Mouse (Mus musculus) liver, embryonic 13.5 days (tissue): ENCODE data around the gene Macf1. TPM values are rescaled to one million over a fixed set of nuclear protein-coding genes. Genes with fewer than 3 reads are reported as not detected.
A peak's percentile ranks its signal among the peaks of the same experiment; 100 is the strongest.

Experiments
- ATAC-seq: fragments of 200-750 bp; cut with Nextera tagmentation; 2 replicates; pipeline ENCODE4 v1.8.0; 2017; ENCODE audit warnings: low read depth, mild to moderate bottlenecking, moderate number of reproducible peaks, moderate library complexity
- DNase-seq: peaks from one replicate; pipeline ENCODE4 v3.0.0; 2022
- H3K27ac ChIP-seq: fragments of 300-500 bp; sonication (generic); 2 replicates; pipeline ENCODE4 v1.5.1; 2015; ENCODE audit warnings: moderate library complexity, mild to moderate bottlenecking, inconsistent platforms
- H3K27me3 ChIP-seq: fragments of 300-500 bp; sonication (generic); 2 replicates; pipeline ENCODE4 v1.6.1; 2015; ENCODE audit warnings: mild to moderate bottlenecking, inconsistent platforms
- H3K36me3 ChIP-seq: fragments of 300-500 bp; sonication (generic); 2 replicates; pipeline ENCODE4 v1.6.1; 2015; ENCODE audit warnings: mild to moderate bottlenecking, inconsistent platforms
- H3K4me1 ChIP-seq: fragments of 300-500 bp; sonication (generic); replicated peaks from 2 replicates; pipeline ENCODE4 v1.6.1; 2015; ENCODE audit warnings: inconsistent platforms
- H3K4me2 ChIP-seq: fragments of 300-500 bp; sonication (generic); 2 replicates; pipeline ENCODE4 v1.6.1; 2015; ENCODE audit warnings: inconsistent platforms, mild to moderate bottlenecking, moderate library complexity
- H3K4me3 ChIP-seq: fragments of 300-500 bp; sonication (generic); replicated peaks from 2 replicates; pipeline ENCODE4 v1.5.1; 2015; ENCODE audit warnings: mild to moderate bottlenecking, inconsistent platforms
- H3K9ac ChIP-seq: fragments of 300-500 bp; sonication (generic); 2 replicates; pipeline ENCODE4 v1.6.1; 2015; ENCODE audit warnings: mild to moderate bottlenecking, inconsistent platforms
- H3K9me3 ChIP-seq: fragments of 300-500 bp; sonication (generic); replicated peaks from 2 replicates; pipeline ENCODE4 v1.6.1; 2016; ENCODE audit warnings: inconsistent platforms
- WGBS: fragments of 180-500 bp; shearing (Covaris S2); methylation state at CpG from one replicate; pipeline ENCODE4 v1.1.7; 2015; ENCODE audit not compliant: insufficient replicate concordance; 5-methylcytosine and 5-hydroxymethylcytosine counted together
- microRNA-seq: library from miRNA; unstranded; fragments of <30 nt; microRNA quantifications from one replicate; pipeline ENCODE4, GENCODE M21; 2016
- polyA plus RNA-seq: library from polyadenylated mRNA; unstranded; fragments of >200 nt; fragmentation: Nextera tagmentation; extraction: Ambion mirVana; gene quantifications from 2 replicates; pipeline ENCODE4 v1.2.1, GENCODE M21; 2015

Gene Macf1
- polyA plus RNA-seq, 1 experiment from 2014 or later, result 9.5 TPM

GRCm38 (mm10) chr4:123311845-123312244, 372.3 kb downstream of the Macf1 start:
- Histone ChIP-seq H3K36me3 (peaks cover under 1% of the 10 kb centered on the region; the same call in 1 of the 2 replicates), H3K4me3 (no peak overlapping the region), H3K9me3 (no peaks in the 10 kb centered on the region), H3K27ac (no peak overlapping the region), H3K27me3 (no peaks in the 10 kb centered on the region), H3K4me1 (peaks cover 21% of the 10 kb centered on the region; the same call in 1 of the 2 replicates), H3K9ac (no peak overlapping the region), H3K4me2 (no peak overlapping the region)
- DNase-seq (no peak), ATAC-seq (no peak)
- 66% methylated on average over 7 of the region's 7 CpGs for WGBS

- DNase-seq, result no peak
- no peak overlapping the region for H3K9ac ChIP-seq
- WGBS, result 37% methylated on average over 3 of the region's 3 CpGs
Observed at GRCm38 (mm10) chr4:123308292-123308691, 375.9 kb downstream of the Macf1 start.

GRCm38 (mm10) chr4:123306999-123307398, 377.2 kb downstream of the Macf1 start:
- Histone ChIP-seq H3K27me3 (no peaks in the 10 kb centered on the region), H3K27ac (no peak overlapping the region), H3K4me3 (no peak overlapping the region), H3K4me1 (peaks cover 11% of the 10 kb centered on the region; the same call in 1 of the 2 replicates), H3K36me3 (peaks cover 36% of the 10 kb centered on the region), H3K4me2 (no peak overlapping the region), H3K9ac (no peak overlapping the region), H3K9me3 (0 out of 2 replicates have a peak, but pooled peaks cover 4% of the 10 kb centered on the region)
- DNase-seq (no peak), ATAC-seq (no peak)
- WGBS, result 86% methylated on average over 10 of the region's 10 CpGs

More at GRCm38 (mm10) chr4:123308292-123308691, 375.9 kb downstream of the Macf1 start:
- no peak overlapping the region for H3K27ac ChIP-seq
- H3K4me1 ChIP-seq, result peaks cover 22% of the 10 kb centered on the region; the same call in 1 of the 2 replicates
- no peak for ATAC-seq
- H3K9me3 ChIP-seq, result no peaks in the 10 kb centered on the region
- H3K36me3 ChIP-seq, result peaks cover 23% of the 10 kb centered on the region
- H3K4me3 ChIP-seq, result no peak overlapping the region
- no peaks in the 10 kb centered on the region for H3K27me3 ChIP-seq
- H3K4me2 ChIP-seq, result no peak overlapping the region

- Histone ChIP-seq H3K27me3 (no peaks in the 10 kb centered on the region), H3K9ac (no peak overlapping the region), H3K27ac (peak overlapping the region; percentile 38; the same call in 1 of the 2 replicates), H3K36me3 (peaks cover 48% of the 10 kb centered on the region), H3K4me1 (peaks cover 11% of the 10 kb centered on the region; the same call in 1 of the 2 replicates), H3K4me3 (no peak overlapping the region), H3K4me2 (no peak overlapping the region), H3K9me3 (0 out of 2 replicates have a peak, but pooled peaks cover 4% of the 10 kb centered on the region)
- WGBS, result 12% methylated on average over 3 of the region's 3 CpGs
- peak; percentile 54 for ATAC-seq
- no peak for DNase-seq
Observed at GRCm38 (mm10) chr4:123305789-123306188, 378.4 kb downstream of the Macf1 start.

Small RNA genes within 50 kb of the gene (microRNA-seq; reads per million reads assigned to microRNA genes)
- not detected for gene Mir6398

Other genes with a start within 250 kb of the Macf1 start
- gene Ndufs5, start 33.8 kb upstream of the Macf1 start, polyA plus RNA-seq, result 192 and 201 TPM in 2 replicates
- gene Akirin1, start 66.0 kb upstream of the Macf1 start, polyA plus RNA-seq, result 28.3 and 31.7 TPM in 2 replicates
- not detected in 2 replicates for gene Rhbdl2, start 103.5 kb upstream of the Macf1 start, polyA plus RNA-seq
- not detected in 2 replicates for gene 4933427I04Rik, start 175.3 kb upstream of the Macf1 start, polyA plus RNA-seq
- 79.1 and 85.2 TPM in 2 replicates for gene Mycbp, start 220.5 kb upstream of the Macf1 start, polyA plus RNA-seq
- gene Rragc, start 233.1 kb upstream of the Macf1 start, polyA plus RNA-seq, result 21.4 and 25.4 TPM in 2 replicates
- gene 4930535I16Rik, start 233.7 kb upstream of the Macf1 start, polyA plus RNA-seq, result not detected in 2 replicates